8 mouse cellular contexts compared by ENCODE assay signal in genomic region chrX:142966008-142966966, GRCm38 (mm10). TPM values are rescaled to one million over a fixed set of nuclear protein-coding genes. Genes with fewer than 3 reads are reported as not detected.
DNase-seq lines count a peak whose midpoint lies in the region; ATAC-seq and TF ChIP-seq lines count a peak whose summit lies in the region.

Ammecr1 (minus strand) TSS chrX:142966728.

- TF ChIP-seq CTCF in cortical plate, adult 2 months (IDR thresholded peaks at IDR 0.05; ENCODE audit: extremely low read depth, insufficient read depth, low read length), result no peak

- peak within 1 kb of the TSS; percentile 80 for H3K4me3 ChIP-seq in cortical plate, adult 2 months (ENCODE audit: insufficient read depth, low read length)

- ATAC-seq in megakaryocyte-erythroid progenitor cell, adult 5-6 weeks (replicated peaks; ENCODE audit: low FRiP score, low TSS enrichment, poor library complexity, severe bottlenecking), result peak; percentile 81

- TF ChIP-seq POLR2A in cortical plate, adult 2 months (IDR thresholded peaks at IDR 0.05; ENCODE audit: extremely low read depth, insufficient read depth, low read length), result 0 out of 2 replicates have a peak, but pooled peaks have one; percentile 28

- H3K27ac ChIP-seq in cortical plate, adult 2 months (ENCODE audit: insufficient read depth, low read length), result peak within 1 kb of the TSS; percentile 98

- H3K4me1 ChIP-seq in cortical plate, adult 2 months (ENCODE audit: control insufficient read depth, insufficient read depth, low read length), result no peaks in the 10 kb centered on the region

- DNase-seq in adrenal gland, adult (ENCODE audit: inconsistent age in 2 of 2, low spot score in 1 of 2), result peak; percentile 80 to 89
- peak; percentile 53 to 62 for DNase-seq in gastrocnemius, adult 8-10 months (ENCODE audit: low spot score in 2 of 2)
- DNase-seq in induced T-regulatory cell, adult 2 months (ENCODE audit: low read depth), result peak; percentile 82
- DNase-seq in left cerebral cortex, postnatal 14 days (ENCODE audit: low spot score in 2 of 2), result peak; percentile 47 to 63
- DNase-seq in right cerebral cortex, postnatal 25 days, result peak; percentile 62
- peak; percentile 68 to 70 for DNase-seq in urinary bladder, postnatal 4 days (ENCODE audit: low spot score in 2 of 2)

- intact Hi-C loops in left cerebral cortex, postnatal 14 days (cut with DNase I), result loop anchor here (10.0 kb wide), 1 partner anchor 141 kb away; no protein-coding TSS in a partner anchor

RNA-seq across cellular contexts. Expression of gene Ammecr1, which starts in this region (rescaled TPM):
- polyA plus RNA-seq in cortical plate, adult 2 months (2012; rRNA removed), result 1.6 and 1.7 TPM in 2 replicates
- total RNA-seq in gastrocnemius, adult 8-10 months (2022), result 1 to 10 TPM; 3.2 to 4.4 (median 3.4) TPM
- 1 to 10 TPM; 3.8 to 3.9 TPM for total RNA-seq in left cerebral cortex, postnatal 14 days (2021)
- 72.0 and 76.0 TPM in 2 replicates for total RNA-seq in megakaryocyte-erythroid progenitor cell, adult 5-6 weeks (2014; fragmentation: Nextera tagmentation)
- total RNA-seq in megakaryocyte-erythroid progenitor cell, adult 5-6 weeks (2017), result 33.1 and 44.6 TPM in 2 replicates

Comparison
In these comparisons a context has a peak if more than half of its experiments do, and no peak if none do; other contexts are left out.
1. Peak in every context shown above with its lines: DNase-seq, ATAC-seq, H3K4me3 ChIP-seq and H3K27ac ChIP-seq.
2. RNA of gene Ammecr1 (total RNA-seq): 33.1 to 76.0 TPM in megakaryocyte-erythroid progenitor cell, adult 5-6 weeks; 3.8 to 3.9 TPM in left cerebral cortex, postnatal 14 days and 3.2 to 4.4 TPM in gastrocnemius, adult 8-10 months; every median in the first group is over 4 times any median in the second.